Mouse (Mus musculus) liver, embryonic 13.5 days (tissue): ENCODE measurements around the gene Ubxn10. TPM values are rescaled to one million over a fixed set of nuclear protein-coding genes. Genes with fewer than 3 reads are reported as not detected.

Experiments
- ATAC-seq: fragments of 200-750 bp; cut with Nextera tagmentation; 2 replicates; pipeline ENCODE4 v1.8.0; 2017; ENCODE audit warnings: low read depth, mild to moderate bottlenecking, moderate number of reproducible peaks, moderate library complexity
- DNase-seq: peaks from one replicate; pipeline ENCODE4 v3.0.0; 2022
- H3K27ac ChIP-seq: fragments of 300-500 bp; sonication (generic); 2 replicates; pipeline ENCODE4 v1.5.1; 2015; ENCODE audit warnings: moderate library complexity, mild to moderate bottlenecking, inconsistent platforms
- H3K27me3 ChIP-seq: fragments of 300-500 bp; sonication (generic); 2 replicates; pipeline ENCODE4 v1.6.1; 2015; ENCODE audit warnings: mild to moderate bottlenecking, inconsistent platforms
- H3K36me3 ChIP-seq: fragments of 300-500 bp; sonication (generic); 2 replicates; pipeline ENCODE4 v1.6.1; 2015; ENCODE audit warnings: mild to moderate bottlenecking, inconsistent platforms
- H3K4me1 ChIP-seq: fragments of 300-500 bp; sonication (generic); replicated peaks from 2 replicates; pipeline ENCODE4 v1.6.1; 2015; ENCODE audit warnings: inconsistent platforms
- H3K4me2 ChIP-seq: fragments of 300-500 bp; sonication (generic); 2 replicates; pipeline ENCODE4 v1.6.1; 2015; ENCODE audit warnings: inconsistent platforms, mild to moderate bottlenecking, moderate library complexity
- H3K4me3 ChIP-seq: fragments of 300-500 bp; sonication (generic); replicated peaks from 2 replicates; pipeline ENCODE4 v1.5.1; 2015; ENCODE audit warnings: mild to moderate bottlenecking, inconsistent platforms
- H3K9ac ChIP-seq: fragments of 300-500 bp; sonication (generic); 2 replicates; pipeline ENCODE4 v1.6.1; 2015; ENCODE audit warnings: mild to moderate bottlenecking, inconsistent platforms
- H3K9me3 ChIP-seq: fragments of 300-500 bp; sonication (generic); replicated peaks from 2 replicates; pipeline ENCODE4 v1.6.1; 2016; ENCODE audit warnings: inconsistent platforms
- WGBS: fragments of 180-500 bp; shearing (Covaris S2); methylation state at CpG from one replicate; pipeline ENCODE4 v1.1.7; 2015; ENCODE audit not compliant: insufficient replicate concordance; 5-methylcytosine and 5-hydroxymethylcytosine counted together
- polyA plus RNA-seq: library from polyadenylated mRNA; unstranded; fragments of >200 nt; fragmentation: Nextera tagmentation; extraction: Ambion mirVana; gene quantifications from 2 replicates; pipeline ENCODE4 v1.2.1, GENCODE M21; 2015

The Ubxn10 gene
- polyA plus RNA-seq, 1 experiment from 2014 or later = 0.07 TPM

DNA sequence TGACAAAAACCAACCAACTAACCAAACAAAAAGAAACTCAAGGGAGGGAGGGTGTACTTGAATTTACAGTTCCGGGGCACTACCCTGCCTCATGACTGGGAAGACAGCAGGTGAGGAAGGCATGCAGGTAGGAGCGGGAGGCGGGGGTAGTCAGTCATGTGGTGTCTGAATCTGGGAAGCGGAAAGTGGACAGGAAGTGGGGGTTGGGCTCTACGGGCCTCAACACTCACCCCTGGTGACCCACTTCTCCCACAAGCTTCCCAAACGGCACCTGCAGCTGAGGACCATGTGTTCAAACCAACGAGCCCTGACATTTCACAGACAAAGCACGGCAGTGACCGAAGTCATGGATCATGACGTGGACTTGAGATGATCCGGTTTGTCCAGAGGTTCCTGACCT lies 24.9 kb downstream of the Ubxn10 start:
- no peak for DNase-seq
- 62% methylated on average over 11 of the region's 11 CpGs for WGBS

GRCm38 (mm10) chr4:138711051-138711820 lies 25.7 kb downstream of the Ubxn10 start:
- ATAC-seq (no peak), DNase-seq (no peak)
- H3K4me2 ChIP-seq = no peak overlapping the region
- no peaks in the 10 kb centered on the region for H3K4me1 ChIP-seq
- WGBS = 52% methylated on average over 17 of the region's 17 CpGs
- H3K9ac ChIP-seq = no peak overlapping the region
- H3K9me3 ChIP-seq = no peaks in the 10 kb centered on the region
- H3K27ac ChIP-seq = no peak overlapping the region
- no peak overlapping the region for H3K4me3 ChIP-seq
- H3K36me3 ChIP-seq = no peaks in the 10 kb centered on the region
- H3K27me3 ChIP-seq = no peaks in the 10 kb centered on the region

More for the DNA sequence above, 24.9 kb downstream of the Ubxn10 start:
- Histone ChIP-seq H3K9me3 (no peaks in the 10 kb centered on the region), H3K9ac (no peak overlapping the region), H3K4me1 (no peaks in the 10 kb centered on the region), H3K27me3 (no peaks in the 10 kb centered on the region), H3K36me3 (no peaks in the 10 kb centered on the region), H3K27ac (no peak overlapping the region), H3K4me3 (no peak overlapping the region), H3K4me2 (no peak overlapping the region)
- ATAC-seq = no peak

DNA sequence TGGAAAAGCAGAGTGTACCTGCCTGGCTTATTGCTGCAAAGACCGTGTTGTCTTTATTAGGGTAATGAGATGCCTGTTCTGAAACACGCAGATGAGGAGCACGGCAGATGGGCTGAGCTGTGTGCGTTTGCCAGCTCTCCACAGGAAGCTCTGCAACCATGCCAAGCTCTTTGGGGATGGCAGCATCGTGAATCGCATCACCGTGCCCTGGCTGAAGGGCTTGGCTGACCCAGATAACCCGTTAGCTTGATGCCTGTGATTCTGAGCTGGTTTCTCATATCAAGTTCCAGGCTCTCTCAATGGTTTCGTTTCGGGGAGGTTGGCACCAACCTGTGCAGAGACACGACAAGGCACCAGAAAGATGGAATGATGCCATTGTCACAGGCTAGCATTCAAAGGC lies 26.3 kb downstream of the Ubxn10 start:
- WGBS = 72% methylated on average over 11 of the region's 11 CpGs
- ATAC-seq = no peak
- no peak overlapping the region for H3K9ac ChIP-seq

GRCm38 (mm10) chr4:138709944-138710343 lies 27.0 kb downstream of the Ubxn10 start:
- Histone ChIP-seq H3K4me1 (no peaks in the 10 kb centered on the region), H3K9me3 (no peaks in the 10 kb centered on the region), H3K9ac (no peak overlapping the region), H3K36me3 (no peaks in the 10 kb centered on the region), H3K27ac (no peak overlapping the region), H3K4me2 (no peak overlapping the region), H3K27me3 (no peaks in the 10 kb centered on the region), H3K4me3 (no peak overlapping the region)
- DNase-seq (no peak), ATAC-seq (no peak)
- WGBS = 63% methylated on average over 7 of the region's 7 CpGs

More for the DNA sequence above, 26.3 kb downstream of the Ubxn10 start:
- Histone ChIP-seq H3K27me3 (no peaks in the 10 kb centered on the region), H3K27ac (no peak overlapping the region), H3K4me2 (no peak overlapping the region), H3K4me1 (no peaks in the 10 kb centered on the region), H3K4me3 (no peak overlapping the region), H3K36me3 (no peaks in the 10 kb centered on the region), H3K9me3 (no peaks in the 10 kb centered on the region)
- DNase-seq = no peak

DNA sequence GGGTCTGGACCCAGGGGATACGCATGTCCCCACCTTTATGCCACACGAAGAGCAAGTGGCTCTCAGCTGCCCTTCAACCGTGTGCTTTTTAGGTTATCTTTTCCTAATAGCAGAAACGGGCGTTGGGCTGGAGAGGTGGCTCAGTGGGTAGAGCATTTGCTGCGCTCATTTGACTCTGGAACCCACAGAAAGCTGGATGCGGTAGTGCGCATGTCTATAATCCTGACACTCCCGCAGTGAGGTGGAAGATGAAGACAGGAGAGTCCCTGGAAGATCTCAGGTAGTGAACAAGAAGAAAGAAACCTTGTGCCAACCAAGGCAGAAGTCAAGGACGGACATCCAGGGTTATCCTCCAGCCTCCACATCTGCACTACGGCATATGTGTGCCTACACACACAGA lies 27.7 kb downstream of the Ubxn10 start:
- Histone ChIP-seq H3K4me2 (no peak overlapping the region), H3K9ac (no peak overlapping the region), H3K4me3 (no peak overlapping the region), H3K27me3 (no peaks in the 10 kb centered on the region), H3K27ac (no peak overlapping the region), H3K4me1 (no peaks in the 10 kb centered on the region), H3K9me3 (no peaks in the 10 kb centered on the region), H3K36me3 (no peaks in the 10 kb centered on the region)
- ATAC-seq = no peak
- no peak for DNase-seq
- 64% methylated on average over 11 of the region's 11 CpGs for WGBS

GRCm38 (mm10) chr4:138708636-138709035 lies 28.3 kb downstream of the Ubxn10 start:
- H3K4me2 ChIP-seq = no peak overlapping the region
- H3K36me3 ChIP-seq = no peaks in the 10 kb centered on the region
- H3K4me1 ChIP-seq = no peaks in the 10 kb centered on the region
- H3K9ac ChIP-seq = no peak overlapping the region
- H3K27ac ChIP-seq = no peak overlapping the region
- H3K27me3 ChIP-seq = no peaks in the 10 kb centered on the region
- H3K9me3 ChIP-seq = no peaks in the 10 kb centered on the region
- no peak overlapping the region for H3K4me3 ChIP-seq
- no peak for ATAC-seq
- DNase-seq = no peak
- WGBS = 8% methylated on average over 7 of the region's 7 CpGs

DNA sequence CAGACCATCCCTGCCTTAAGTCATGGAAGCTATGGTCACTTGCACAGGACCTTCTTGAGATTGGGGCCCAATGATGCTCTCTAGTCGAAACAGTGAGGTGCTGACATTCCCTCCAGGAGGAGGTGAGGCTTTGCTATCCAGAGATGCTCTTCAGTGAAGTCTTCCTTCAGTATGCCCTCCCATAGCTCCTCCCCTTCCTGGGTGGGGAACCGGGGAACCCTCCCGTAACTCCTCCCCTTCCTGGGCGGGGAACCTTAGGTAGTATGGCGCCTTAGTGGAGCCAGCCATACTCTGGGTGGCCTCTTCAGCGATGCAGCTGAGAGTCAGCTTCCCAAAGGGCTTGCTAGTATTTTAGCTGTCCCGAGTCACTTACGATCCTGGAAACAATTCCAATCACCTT lies 30.3 kb downstream of the Ubxn10 start:
- DNase-seq = no peak
- no peaks in the 10 kb centered on the region for H3K27me3 ChIP-seq
- no peaks in the 10 kb centered on the region for H3K4me1 ChIP-seq
- no peaks in the 10 kb centered on the region for H3K9me3 ChIP-seq
- no peaks in the 10 kb centered on the region for H3K36me3 ChIP-seq
- H3K4me3 ChIP-seq = no peak overlapping the region
- H3K9ac ChIP-seq = no peak overlapping the region
- no peak overlapping the region for H3K4me2 ChIP-seq
- ATAC-seq = no peak
- no peak overlapping the region for H3K27ac ChIP-seq
- 79% methylated on average over 8 of the region's 8 CpGs for WGBS

DNA sequence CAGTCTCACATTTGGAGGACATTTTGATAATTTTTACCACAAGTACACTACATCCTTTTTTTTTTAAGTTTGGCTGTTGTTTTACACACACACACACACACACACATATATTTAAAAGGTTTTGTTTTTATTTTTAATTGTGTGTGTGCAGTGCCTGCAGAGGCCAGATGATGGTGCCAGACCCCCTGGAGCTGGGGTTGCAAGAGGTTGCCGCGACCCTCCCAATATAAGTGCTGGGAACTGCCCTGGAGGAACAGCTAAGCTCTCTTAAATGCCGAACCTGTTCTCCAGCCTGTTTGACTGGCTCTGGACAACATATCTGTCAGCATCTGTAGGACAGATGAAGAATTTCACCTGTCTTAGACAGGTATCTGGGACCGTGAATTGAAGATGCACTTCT lies 32.8 kb downstream of the Ubxn10 start:
- no peaks in the 10 kb centered on the region for H3K27me3 ChIP-seq
- DNase-seq (no peak), ATAC-seq (no peak)
- no peak overlapping the region for H3K4me2 ChIP-seq
- H3K9me3 ChIP-seq = no peaks in the 10 kb centered on the region
- no peaks in the 10 kb centered on the region for H3K36me3 ChIP-seq
- WGBS = 65% methylated on average over 4 of the region's 4 CpGs
- no peak overlapping the region for H3K9ac ChIP-seq
- no peak overlapping the region for H3K4me3 ChIP-seq
- no peaks in the 10 kb centered on the region for H3K4me1 ChIP-seq
- H3K27ac ChIP-seq = no peak overlapping the region

- DNase-seq = no peak
- Histone ChIP-seq H3K4me2 (no peak overlapping the region), H3K27me3 (no peaks in the 10 kb centered on the region), H3K27ac (no peak overlapping the region), H3K36me3 (no peaks in the 10 kb centered on the region), H3K9ac (no peak overlapping the region), H3K4me3 (no peak overlapping the region), H3K9me3 (no peaks in the 10 kb centered on the region), H3K4me1 (no peaks in the 10 kb centered on the region)
- 45% methylated on average over 7 of the region's 7 CpGs for WGBS
- ATAC-seq = no peak
Observed at GRCm38 (mm10) chr4:138703591-138703990, 33.4 kb downstream of the Ubxn10 start.

DNA sequence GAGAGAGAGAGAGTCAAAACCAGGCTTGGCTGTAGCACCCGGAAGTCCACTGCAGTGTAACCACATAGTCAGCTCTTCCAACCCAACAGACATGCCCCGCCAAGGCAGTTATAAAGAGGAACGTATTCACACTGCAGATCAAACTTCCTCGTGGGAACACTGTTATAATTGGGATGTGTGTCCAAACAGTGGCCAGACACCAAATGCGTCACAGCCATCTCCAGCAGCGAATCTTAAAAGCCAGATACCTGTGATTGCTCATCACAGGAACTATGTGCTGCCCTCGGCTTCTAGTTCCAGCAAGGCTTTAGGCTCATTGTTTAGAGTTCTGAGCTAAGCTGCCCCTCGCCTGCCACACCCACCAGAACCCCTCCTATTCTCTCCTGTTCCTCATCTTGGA lies 34.4 kb downstream of the Ubxn10 start:
- Histone ChIP-seq H3K27ac (no peak overlapping the region), H3K27me3 (no peaks in the 10 kb centered on the region), H3K36me3 (no peaks in the 10 kb centered on the region), H3K9me3 (no peaks in the 10 kb centered on the region), H3K4me3 (no peak overlapping the region), H3K4me2 (no peak overlapping the region), H3K4me1 (no peaks in the 10 kb centered on the region), H3K9ac (no peak overlapping the region)
- 52% methylated on average over 8 of the region's 8 CpGs for WGBS
- ATAC-seq (no peak), DNase-seq (no peak)

- no peaks in the 10 kb centered on the region for H3K27me3 ChIP-seq
- WGBS = 67% methylated on average over 2 of the region's 2 CpGs
- no peaks in the 10 kb centered on the region for H3K4me1 ChIP-seq
- ATAC-seq (no peak), DNase-seq (no peak)
- no peak overlapping the region for H3K4me2 ChIP-seq
- H3K9me3 ChIP-seq = no peaks in the 10 kb centered on the region
- no peaks in the 10 kb centered on the region for H3K36me3 ChIP-seq
- no peak overlapping the region for H3K27ac ChIP-seq
- no peak overlapping the region for H3K4me3 ChIP-seq
- no peak overlapping the region for H3K9ac ChIP-seq
Observed at GRCm38 (mm10) chr4:138702031-138702430, 34.9 kb downstream of the Ubxn10 start.

DNA sequence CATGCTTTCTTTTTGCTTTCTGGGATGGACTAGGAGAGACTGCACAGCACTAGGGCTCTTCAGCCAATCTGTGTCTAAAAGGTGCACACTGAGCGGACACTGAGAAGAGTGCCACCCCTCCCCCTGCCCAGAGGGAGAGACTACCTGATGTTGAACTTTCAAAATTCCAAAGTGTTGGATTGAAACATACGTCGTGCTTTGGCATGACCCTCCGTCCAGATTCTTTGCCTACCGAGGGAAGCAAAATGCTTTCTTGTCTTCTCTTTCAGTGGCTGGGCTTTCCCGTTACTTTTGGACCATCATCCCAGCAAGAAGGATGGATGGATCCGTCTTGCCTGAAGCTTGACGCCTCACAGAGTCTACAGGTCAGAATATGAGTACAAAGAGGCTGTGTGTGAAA lies 35.9 kb downstream of the Ubxn10 start:
- Histone ChIP-seq H3K4me2 (no peak overlapping the region), H3K36me3 (no peaks in the 10 kb centered on the region), H3K27me3 (peaks cover 4% of the 10 kb centered on the region; the same call in 1 of the 2 replicates), H3K4me3 (no peak overlapping the region), H3K9me3 (no peaks in the 10 kb centered on the region), H3K4me1 (no peaks in the 10 kb centered on the region), H3K27ac (no peak overlapping the region), H3K9ac (no peak overlapping the region)
- DNase-seq = no peak
- WGBS = 59% methylated on average over 8 of the region's 8 CpGs
- no peak for ATAC-seq
